Mouse (Mus musculus) thymus, adult 2 months (tissue): ENCODE measurements around the gene Actrt1. TPM values are rescaled to one million over a fixed set of nuclear protein-coding genes. Genes with fewer than 3 reads are reported as not detected.

Experiments used
- DNase-seq: peaks from one replicate; pipeline ENCODE4 v3.0.0; 2021
- H3K27ac ChIP-seq: fragments of 200-500 bp; 2 replicates; pipeline ENCODE4 v1.5.1; 2012; ENCODE audit warnings: low read length, control low read depth; ENCODE audit not compliant: control insufficient read depth, insufficient read depth
- H3K27me3 ChIP-seq: fragments of 200-500 bp; 2 replicates; pipeline ENCODE4 v1.6.1; 2012; ENCODE audit warnings: mild to moderate bottlenecking, low read length, moderate library complexity, mixed read lengths; ENCODE audit not compliant: control insufficient read depth, insufficient read depth
- H3K36me3 ChIP-seq: fragments of 200-500 bp; 2 replicates; pipeline ENCODE4 v1.6.1; 2012; ENCODE audit warnings: mild to moderate bottlenecking, low read length, moderate library complexity; ENCODE audit not compliant: control insufficient read depth, insufficient read depth
- H3K4me1 ChIP-seq: fragments of 200-500 bp; replicated peaks from 2 replicates; pipeline ENCODE4 v1.6.1; 2012; ENCODE audit warnings: low read length; ENCODE audit not compliant: control insufficient read depth, insufficient read depth
- H3K4me3 ChIP-seq: fragments of 200-500 bp; 2 replicates; pipeline ENCODE4 v1.5.1; 2012; ENCODE audit warnings: mild to moderate bottlenecking, low read length, control low read depth, moderate library complexity; ENCODE audit not compliant: control insufficient read depth, insufficient read depth
- CTCF ChIP-seq: fragments of 200-500 bp; IDR thresholded peaks from 2 replicates; pipeline ENCODE4 v1.5.1; 2012; ENCODE audit warnings: mild to moderate bottlenecking, control low read depth, low read length, moderate library complexity, borderline replicate concordance; ENCODE audit not compliant: control insufficient read depth, poor library complexity, insufficient read depth; ENCODE audit errors: extremely low read depth
- POLR2A ChIP-seq: fragments of 200-500 bp; IDR thresholded peaks from 2 replicates; pipeline ENCODE4 v1.6.1; 2012; ENCODE audit warnings: mild to moderate bottlenecking, low read length, control low read depth, moderate library complexity; ENCODE audit not compliant: control insufficient read depth, poor library complexity, insufficient read depth; ENCODE audit errors: extremely low read depth
- WGBS: fragments of 180-500 bp; shearing (Covaris S2); methylation state at CpG from one replicate; pipeline ENCODE4 v1.1.7; 2018; 5-methylcytosine and 5-hydroxymethylcytosine counted together
- polyA plus RNA-seq: library from polyadenylated mRNA; depleted of rRNA; stranded (reverse); fragments of >200 nt; gene quantifications from 2 replicates; pipeline ENCODE4 v1.2.3, GENCODE M21; 2012; rRNA removed

Actrt1 gene
- not detected in 2 replicates for polyA plus RNA-seq

DNA sequence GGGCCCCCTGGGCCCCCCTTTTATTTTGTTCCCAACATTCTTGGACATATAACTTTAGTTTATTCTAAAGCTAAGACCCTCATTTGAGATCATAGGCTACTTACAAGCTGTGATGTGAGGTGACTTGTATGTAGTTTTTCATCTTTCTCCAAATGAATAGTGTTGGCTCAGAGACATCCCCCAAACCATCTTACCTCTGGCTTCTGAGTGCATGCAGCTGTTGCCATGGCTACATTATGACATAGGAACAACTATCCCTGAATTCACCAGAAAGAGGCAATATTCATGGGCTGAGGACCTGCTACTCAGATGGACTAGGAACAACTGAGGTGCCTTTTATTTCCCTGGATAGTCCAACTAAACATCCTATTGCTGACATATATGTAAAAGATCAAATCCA, at the start of gene Actrt1:
TSS of gene Actrt1 (plus strand) at position 301 of the 400 bp plus-strand sequence.
- H3K27me3 ChIP-seq = no peaks in the 10 kb centered on the region
- no peak for DNase-seq
- H3K4me1 ChIP-seq = no peaks in the 10 kb centered on the region
- no peak within 1 kb of the TSS for H3K27ac ChIP-seq
- TF ChIP-seq CTCF = no peak
- no peak for TF ChIP-seq POLR2A
- H3K36me3 ChIP-seq = no peaks in the 10 kb centered on the region
- no peak within 1 kb of the TSS for H3K4me3 ChIP-seq

DNA sequence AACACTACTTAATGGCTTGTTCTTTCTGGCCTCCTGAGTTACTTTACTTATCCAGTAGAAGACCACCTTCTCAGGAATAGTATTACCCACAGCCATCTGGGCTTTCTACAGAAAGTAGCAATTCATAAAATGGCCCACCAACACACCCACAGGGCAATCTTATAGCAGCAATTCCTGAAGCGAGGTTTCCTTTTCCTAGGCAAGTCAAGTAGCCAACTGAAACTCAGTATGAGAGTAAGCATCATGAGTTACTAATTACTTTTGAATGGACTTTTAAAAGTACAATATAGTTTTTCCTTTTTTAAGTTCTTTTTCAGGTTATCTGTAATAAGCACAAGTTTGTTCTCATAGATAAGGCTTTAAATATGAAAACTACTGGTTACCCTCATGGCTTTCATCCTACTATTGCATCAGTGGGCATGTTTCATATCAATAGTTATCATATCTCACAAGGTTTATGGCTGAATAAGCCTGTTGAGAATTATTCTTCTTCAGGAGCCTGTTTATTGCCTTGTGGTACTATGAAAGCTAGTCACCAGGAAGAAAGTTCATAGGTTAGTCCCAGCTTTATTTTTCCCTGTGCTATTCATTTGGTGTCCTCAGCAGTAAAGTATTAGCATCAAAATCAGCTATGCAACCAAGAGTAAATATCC, 2.8 kb downstream of the Actrt1 start:
- Histone ChIP-seq H3K36me3 (no peaks in the 10 kb centered on the region), H3K4me1 (no peaks in the 10 kb centered on the region), H3K27me3 (no peaks in the 10 kb centered on the region), H3K4me3 (no peak overlapping the region), H3K27ac (no peak overlapping the region)
- DNase-seq = no peak
- 92% methylated on average over 1 of the region's 1 CpGs for WGBS
- no peak for TF ChIP-seq CTCF
